Mouse (Mus musculus) macrophage (primary cell): Measurements from ENCODE around the gene Wdr76. TPM values are rescaled to one million over a fixed set of nuclear protein-coding genes. Genes with fewer than 3 reads are reported as not detected.

Experiments
- H3K27ac ChIP-seq: fragments of 350-480 bp; formaldehyde crosslinking; 2 replicates; pipeline ENCODE4 v1.9.0; 2021
- H3K36me3 ChIP-seq: fragments of 350-480 bp; formaldehyde crosslinking; 2 replicates; pipeline ENCODE4 v1.9.0; 2021; ENCODE audit errors: inconsistent target
- H3K4me3 ChIP-seq: fragments of 350-480 bp; formaldehyde crosslinking; 2 replicates; pipeline ENCODE4 v1.9.0; 2021; ENCODE audit errors: inconsistent target
- H3K79me2 ChIP-seq: fragments of 350-480 bp; formaldehyde crosslinking; 2 replicates; pipeline ENCODE4 v1.9.0; 2021; ENCODE audit errors: inconsistent target
- WGBS: methylation state at CpG from one replicate; pipeline ENCODE4 v1.1.7; 2026; ENCODE audit warnings: inconsistent platforms; ENCODE audit not compliant: missing documents; 5-methylcytosine and 5-hydroxymethylcytosine counted together
- polyA plus RNA-seq: library from polyadenylated mRNA; stranded (reverse); fragments of 250-400 nt; gene quantifications from 3 replicates; pipeline ENCODE4 v1.2.4, GENCODE M21; 2018; ENCODE audit warnings: inconsistent platforms

The Wdr76 gene
- polyA plus RNA-seq, 1 experiment from 2014 or later = 3.4 TPM

DNA sequence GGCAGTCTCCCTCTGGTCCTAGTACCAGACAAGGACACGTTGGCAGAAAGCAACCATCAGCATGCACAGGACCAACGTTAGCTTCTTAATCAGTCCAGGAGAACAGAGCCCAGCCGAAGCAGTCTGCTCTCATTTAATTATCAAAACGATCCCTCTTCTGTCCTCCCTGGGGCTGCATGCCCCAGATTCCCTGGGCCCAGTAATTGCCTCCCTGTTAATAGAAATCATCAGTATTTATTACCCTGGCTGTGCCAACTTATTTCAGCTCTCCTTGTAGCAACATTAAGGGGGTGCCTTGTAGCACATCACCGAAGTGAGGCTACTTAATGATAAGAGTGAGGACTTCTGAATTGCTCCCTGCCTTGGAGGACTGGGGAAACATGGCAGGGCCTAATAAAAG, 59.4 kb downstream of the Wdr76 start:
- 87% methylated on average over 5 of the region's 5 CpGs for WGBS
- Histone ChIP-seq H3K79me2 (no peaks in the 10 kb centered on the region), H3K4me3 (no peak overlapping the region), H3K27ac (no peak overlapping the region), H3K36me3 (no peaks in the 10 kb centered on the region)

- Histone ChIP-seq H3K4me3 (no peak overlapping the region), H3K79me2 (no peaks in the 10 kb centered on the region), H3K36me3 (no peaks in the 10 kb centered on the region), H3K27ac (no peak overlapping the region)
- 86% methylated on average over 3 of the region's 3 CpGs for WGBS
Measured at GRCm38 (mm10) chr2:121570049-121570448, 63.5 kb downstream of the Wdr76 start.

DNA sequence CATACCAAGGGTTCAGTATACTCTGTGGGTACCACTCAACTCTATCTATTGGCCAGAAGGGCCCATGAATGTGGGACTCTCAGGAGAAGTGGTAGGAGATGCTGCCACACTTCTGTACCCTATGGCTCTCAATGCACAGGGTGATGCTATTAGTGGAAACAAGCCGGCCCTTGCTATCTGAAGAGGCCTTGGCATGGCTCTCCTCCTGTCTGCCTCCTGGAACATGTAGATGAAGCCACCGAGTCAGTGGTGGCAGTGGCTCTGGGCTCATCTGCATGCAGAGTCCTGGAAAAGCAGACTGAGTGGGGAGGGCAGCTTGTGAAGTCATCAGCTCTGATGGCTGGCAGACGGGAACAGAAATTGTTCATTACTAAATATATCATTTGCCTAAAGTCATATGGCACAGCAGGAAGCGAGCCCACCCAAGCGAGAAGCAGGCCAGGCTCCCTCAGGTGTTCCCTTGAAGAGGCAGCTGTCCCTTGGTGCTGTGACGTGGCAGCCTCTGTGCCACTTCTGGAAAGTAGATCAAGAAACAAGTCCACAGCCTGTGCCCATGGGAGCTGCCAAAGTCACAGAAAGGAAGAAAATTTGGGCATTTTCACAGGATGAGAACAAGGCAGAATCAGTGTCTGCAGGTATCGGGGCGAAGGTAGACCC, 64.6 kb downstream of the Wdr76 start:
- Histone ChIP-seq H3K79me2 (no peaks in the 10 kb centered on the region), H3K27ac (no peak overlapping the region), H3K36me3 (no peaks in the 10 kb centered on the region), H3K4me3 (no peak overlapping the region)
- WGBS = 74% methylated on average over 8 of the region's 8 CpGs

DNA sequence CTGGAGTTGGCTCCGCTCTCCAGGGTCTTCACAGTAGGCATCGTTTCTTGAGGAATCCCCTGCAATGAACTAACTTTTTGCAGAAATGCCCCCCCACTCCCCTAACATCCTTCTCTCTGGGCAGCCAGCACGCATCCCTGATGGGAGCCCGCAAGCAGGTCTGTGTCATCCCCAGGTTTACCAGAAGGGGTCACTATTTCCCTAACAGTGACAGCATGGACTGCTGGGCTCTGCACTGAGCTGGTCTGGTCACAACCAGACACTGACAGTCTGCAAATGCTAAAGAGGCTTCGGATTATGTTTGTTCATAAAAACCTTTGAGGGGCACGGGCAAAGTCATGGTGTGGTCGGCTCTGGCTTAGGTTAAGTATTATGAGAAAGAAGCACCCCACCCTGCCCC, 65.3 kb downstream of the Wdr76 start:
- Histone ChIP-seq H3K4me3 (no peak overlapping the region), H3K27ac (no peak overlapping the region), H3K36me3 (no peaks in the 10 kb centered on the region), H3K79me2 (no peaks in the 10 kb centered on the region)
- WGBS = 15% methylated on average over 7 of the region's 7 CpGs

DNA sequence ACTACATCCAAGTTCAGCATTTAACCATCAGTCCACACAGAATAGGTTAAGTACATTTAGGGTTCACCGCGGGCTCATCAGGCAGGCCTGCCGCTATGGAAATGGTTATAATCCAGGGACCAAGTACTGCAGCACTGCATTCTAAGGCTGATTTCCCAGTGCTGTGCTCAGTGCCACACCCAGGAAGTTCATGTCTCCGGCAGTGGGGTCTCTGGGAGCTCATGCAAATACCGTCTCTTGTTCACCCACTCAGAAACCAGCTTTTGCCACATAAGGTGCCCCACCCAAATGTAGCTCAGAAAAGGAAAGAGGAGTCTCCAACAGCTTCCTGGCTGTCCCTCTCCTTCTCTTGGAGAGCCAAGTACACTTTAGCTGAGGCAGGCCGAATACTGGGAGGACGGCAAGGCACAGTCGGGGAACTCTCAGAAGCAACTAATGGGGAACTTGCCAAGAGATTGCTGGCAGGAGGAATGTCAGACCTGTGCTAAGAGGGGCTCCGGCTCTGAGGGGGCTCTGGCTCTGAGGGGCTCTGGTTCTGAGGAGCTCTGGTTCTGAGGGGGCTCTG, 67.6 kb downstream of the Wdr76 start:
- Histone ChIP-seq H3K27ac (no peak overlapping the region), H3K36me3 (no peaks in the 10 kb centered on the region), H3K79me2 (no peaks in the 10 kb centered on the region), H3K4me3 (no peak overlapping the region)
- 74% methylated on average over 9 of the region's 9 CpGs for WGBS

GRCm38 (mm10) chr2:121575741-121576201, 69.2 kb downstream of the Wdr76 start:
- H3K36me3 ChIP-seq = no peaks in the 10 kb centered on the region
- WGBS = 79% methylated on average over 8 of the region's 8 CpGs
- H3K4me3 ChIP-seq = no peak overlapping the region
- H3K27ac ChIP-seq = no peak overlapping the region
- no peaks in the 10 kb centered on the region for H3K79me2 ChIP-seq

- Histone ChIP-seq H3K27ac (no peak overlapping the region), H3K4me3 (no peak overlapping the region)
Measured at GRCm38 (mm10) chr2:121582809-121583376, 76.4 kb downstream of the Wdr76 start.

DNA sequence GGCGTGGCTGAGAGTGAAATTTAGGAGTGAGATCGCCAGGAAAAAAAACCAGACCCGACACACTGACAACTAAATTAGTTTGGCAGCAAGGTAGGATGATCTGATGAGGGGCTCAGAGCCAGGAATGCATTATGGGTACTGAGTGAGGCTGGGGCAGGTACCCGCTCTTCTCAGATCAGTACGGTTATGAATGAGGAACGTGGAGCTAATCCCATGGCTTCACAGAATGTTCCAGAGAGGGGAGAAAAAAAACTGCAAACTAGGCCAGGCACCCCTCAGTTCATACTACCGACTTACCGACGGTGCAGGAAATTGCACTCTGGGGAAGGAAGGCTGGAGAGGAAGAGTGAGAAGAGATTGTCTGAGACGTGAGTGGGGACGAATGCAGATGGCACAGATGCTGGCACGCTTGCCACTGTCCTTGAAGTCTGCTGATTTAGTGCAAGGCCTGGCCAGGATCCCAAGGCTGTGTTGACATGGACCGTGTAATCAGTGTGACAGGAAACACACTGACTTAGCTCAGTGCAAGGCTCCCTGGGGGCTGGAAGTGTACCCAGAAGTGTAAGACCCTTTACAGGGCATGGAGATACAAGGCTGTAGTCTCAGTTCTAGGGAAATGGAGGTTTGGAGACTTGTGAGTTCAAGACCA, 77.1 kb downstream of the Wdr76 start:
- Histone ChIP-seq H3K4me3 (no peak overlapping the region), H3K79me2 (no peaks in the 10 kb centered on the region), H3K36me3 (no peaks in the 10 kb centered on the region), H3K27ac (no peak overlapping the region)
- 52% methylated on average over 13 of the region's 13 CpGs for WGBS

More at GRCm38 (mm10) chr2:121582809-121583376, 76.4 kb downstream of the Wdr76 start:
- no peaks in the 10 kb centered on the region for H3K79me2 ChIP-seq
- H3K36me3 ChIP-seq = no peaks in the 10 kb centered on the region
- WGBS = 89% methylated on average over 13 of the region's 13 CpGs

DNA sequence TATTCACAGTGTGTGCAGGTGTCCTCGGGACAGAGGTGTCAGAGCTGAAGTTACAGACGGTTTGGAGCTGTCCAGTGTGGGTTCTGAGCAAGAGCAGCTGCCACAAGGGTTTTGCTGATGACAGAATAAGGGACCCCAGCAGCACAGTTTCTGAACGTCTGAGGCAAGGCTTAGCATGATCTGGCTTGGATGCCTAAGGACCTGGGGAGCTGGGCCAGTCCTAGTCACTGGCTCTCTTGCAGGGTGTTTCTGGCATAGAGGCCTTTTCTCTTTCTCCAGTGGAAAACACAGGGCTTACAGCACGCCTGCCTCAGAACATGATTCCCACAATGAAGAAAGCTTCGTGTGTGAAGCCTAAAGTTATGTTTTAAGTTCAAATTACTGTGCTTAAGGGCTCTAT, 78.2 kb downstream of the Wdr76 start:
- H3K4me3 ChIP-seq = no peak overlapping the region
- 81% methylated on average over 5 of the region's 5 CpGs for WGBS
- H3K27ac ChIP-seq = no peak overlapping the region
- no peaks in the 10 kb centered on the region for H3K79me2 ChIP-seq
- H3K36me3 ChIP-seq = no peaks in the 10 kb centered on the region

- Histone ChIP-seq H3K4me3 (no peak overlapping the region), H3K27ac (no peak overlapping the region), H3K79me2 (no peaks in the 10 kb centered on the region), H3K36me3 (no peaks in the 10 kb centered on the region)
- WGBS = 28% methylated on average over 12 of the region's 12 CpGs
Measured at GRCm38 (mm10) chr2:121587523-121588308, 81.2 kb downstream of the Wdr76 start.

- Histone ChIP-seq H3K36me3 (no peaks in the 10 kb centered on the region), H3K27ac (no peak overlapping the region), H3K79me2 (no peaks in the 10 kb centered on the region), H3K4me3 (no peak overlapping the region)
- WGBS = 74% methylated on average over 4 of the region's 4 CpGs
Measured at GRCm38 (mm10) chr2:121588309-121588694, 81.8 kb downstream of the Wdr76 start.

GRCm38 (mm10) chr2:121594131-121594530, 87.6 kb downstream of the Wdr76 start:
- Histone ChIP-seq H3K79me2 (no peaks in the 10 kb centered on the region), H3K27ac (no peak overlapping the region), H3K4me3 (no peak overlapping the region), H3K36me3 (no peaks in the 10 kb centered on the region)
- 59% methylated on average over 3 of the region's 3 CpGs for WGBS
